Comparison of ENCODE assay signal across 8 mouse cellular contexts in the genomic region with DNA sequence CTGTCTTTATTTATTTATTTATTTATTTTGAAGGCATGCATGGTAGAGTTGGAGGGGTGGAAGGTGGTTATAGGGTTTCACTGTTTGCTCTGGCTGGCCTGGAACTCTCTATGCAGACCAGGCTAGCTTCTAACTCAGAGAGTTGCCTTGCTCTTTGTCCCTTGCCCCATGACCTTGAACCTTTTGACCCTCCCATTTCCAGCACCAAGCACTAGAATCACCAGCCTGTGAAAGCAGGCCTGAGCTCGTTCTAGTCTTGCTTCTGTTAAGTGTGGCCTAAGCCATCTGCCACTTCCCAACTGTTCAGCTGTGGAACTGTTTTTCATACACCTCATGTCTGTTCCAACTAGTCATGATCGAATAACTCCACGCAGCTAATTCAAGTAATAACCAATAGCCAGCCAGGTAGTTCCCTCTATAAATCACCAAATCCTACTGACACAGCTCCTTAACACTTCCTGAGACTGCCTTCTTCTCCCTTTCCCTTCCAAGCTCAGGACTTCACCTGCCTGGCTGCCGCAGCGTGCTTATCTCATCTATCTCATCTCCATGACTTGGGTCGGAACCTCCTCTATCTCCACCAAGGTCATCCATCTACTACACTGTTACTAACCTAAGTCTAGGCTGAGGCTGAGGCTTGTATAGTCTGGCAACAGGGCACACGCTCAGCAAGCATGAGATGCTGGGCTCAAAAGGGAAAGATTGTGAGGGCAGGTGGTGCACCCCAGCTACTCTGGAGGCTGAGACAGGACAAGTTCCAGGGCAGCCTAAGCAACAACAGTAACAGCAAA. TPM values are rescaled to one million over a fixed set of nuclear protein-coding genes. Genes with fewer than 3 reads are reported as not detected.
A peak's percentile ranks its signal among the peaks of the same experiment; 100 is the strongest.
DNase-seq lines count a peak whose midpoint lies in the region; ATAC-seq and TF ChIP-seq lines count a peak whose summit lies in the region.

No protein-coding gene starts in this region.

- peak overlapping the region; percentile 92 for H3K4me2 ChIP-seq in heart, embryonic 13.5 days
- peak overlapping the region; percentile 91 for H3K4me2 ChIP-seq in embryonic facial prominence, embryonic 13.5 days
- H3K4me2 ChIP-seq in kidney, embryonic 14.5 days (replicated peaks; ENCODE audit: low read depth, low read length) = peak overlapping the region; percentile 77
- peak overlapping the region; percentile 83 for H3K4me2 ChIP-seq in midbrain, embryonic 15.5 days

- WGBS in heart, embryonic 13.5 days = 66% methylated on average over 7 of the region's 7 CpGs
- WGBS in embryonic facial prominence, embryonic 13.5 days = 87% methylated on average over 7 of the region's 7 CpGs
- 78% methylated on average over 7 of the region's 7 CpGs for WGBS in kidney, embryonic 14.5 days
- WGBS in midbrain, embryonic 15.5 days = 91% methylated on average over 7 of the region's 7 CpGs
- 86% methylated on average over 7 of the region's 7 CpGs for WGBS in thymus, adult 2 months

- TF ChIP-seq POLR2A in thymus, adult 2 months (IDR thresholded peaks at IDR 0.05; ENCODE audit: control insufficient read depth, extremely low read depth, insufficient read depth, low read length, poor library complexity) = no peak

- peak overlapping the region; percentile 93 for H3K4me3 ChIP-seq in heart, embryonic 13.5 days
- peak overlapping the region; percentile 80 for H3K4me3 ChIP-seq in embryonic facial prominence, embryonic 13.5 days
- peak overlapping the region; percentile 81 for H3K4me3 ChIP-seq in kidney, embryonic 14.5 days (ENCODE audit: low read length)
- H3K4me3 ChIP-seq in midbrain, embryonic 15.5 days = peak overlapping the region; percentile 77
- no peak overlapping the region for H3K4me3 ChIP-seq in thymus, adult 2 months (ENCODE audit: control insufficient read depth, insufficient read depth, low read length)

- intact Hi-C loops in heart, postnatal 10 days (cut with DNase I) = loop anchor here (5.0 kb wide), 2 partner anchors 140 to 165 kb away; a partner anchor contains a TSS

- H3K9ac ChIP-seq in heart, embryonic 13.5 days = peak overlapping the region; percentile 95
- peak overlapping the region; percentile 84 for H3K9ac ChIP-seq in embryonic facial prominence, embryonic 13.5 days
- H3K9ac ChIP-seq in kidney, embryonic 14.5 days (ENCODE audit: low read depth, low read length) = peak overlapping the region; percentile 86
- no peak overlapping the region for H3K9ac ChIP-seq in midbrain, embryonic 15.5 days

- H3K36me3 ChIP-seq in heart, embryonic 13.5 days = peaks cover 62% of the 10 kb centered on the region
- peaks cover 46% of the 10 kb centered on the region for H3K36me3 ChIP-seq in embryonic facial prominence, embryonic 13.5 days
- peaks cover 51% of the 10 kb centered on the region for H3K36me3 ChIP-seq in kidney, embryonic 14.5 days (ENCODE audit: control insufficient read depth, insufficient read depth, low read length)
- peaks cover 31% of the 10 kb centered on the region for H3K36me3 ChIP-seq in midbrain, embryonic 15.5 days (replicated peaks)
- peaks cover 29% of the 10 kb centered on the region for H3K36me3 ChIP-seq in thymus, adult 2 months (ENCODE audit: control insufficient read depth, insufficient read depth, low read length)

- no peak for TF ChIP-seq CTCF in thymus, adult 2 months (IDR thresholded peaks at IDR 0.05; ENCODE audit: borderline replicate concordance, control insufficient read depth, extremely low read depth, insufficient read depth, low read length, poor library complexity)

- H3K27me3 ChIP-seq in heart, embryonic 13.5 days (replicated peaks) = no peaks in the 10 kb centered on the region
- no peaks in the 10 kb centered on the region for H3K27me3 ChIP-seq in embryonic facial prominence, embryonic 13.5 days
- no peaks in the 10 kb centered on the region for H3K27me3 ChIP-seq in kidney, embryonic 14.5 days (ENCODE audit: control insufficient read depth, insufficient read depth, low read length)
- H3K27me3 ChIP-seq in midbrain, embryonic 15.5 days (replicated peaks) = no peaks in the 10 kb centered on the region
- H3K27me3 ChIP-seq in thymus, adult 2 months (ENCODE audit: control insufficient read depth, insufficient read depth, low read length) = no peaks in the 10 kb centered on the region

- H3K4me1 ChIP-seq in heart, embryonic 13.5 days = peaks cover 36% of the 10 kb centered on the region
- peaks cover 18% of the 10 kb centered on the region for H3K4me1 ChIP-seq in embryonic facial prominence, embryonic 13.5 days
- H3K4me1 ChIP-seq in kidney, embryonic 14.5 days (ENCODE audit: control insufficient read depth, insufficient read depth, low read length) = peaks cover 15% of the 10 kb centered on the region
- peaks cover 31% of the 10 kb centered on the region for H3K4me1 ChIP-seq in midbrain, embryonic 15.5 days
- H3K4me1 ChIP-seq in thymus, adult 2 months (replicated peaks; ENCODE audit: control insufficient read depth, insufficient read depth, low read length) = peaks cover 15% of the 10 kb centered on the region

- DNase-seq in heart, postnatal 10 days = no peak
- no peak for DNase-seq in adrenal gland, postnatal 14 days
- no peak for DNase-seq in layer of hippocampus, postnatal 14 days (ENCODE audit: low spot score in 2 of 2)
- no peak for DNase-seq in thymus, adult 2 months

- peak overlapping the region; percentile 21 for H3K27ac ChIP-seq in heart, embryonic 13.5 days (replicated peaks)
- no peak overlapping the region for H3K27ac ChIP-seq in embryonic facial prominence, embryonic 13.5 days
- no peak overlapping the region for H3K27ac ChIP-seq in kidney, embryonic 14.5 days (ENCODE audit: low read depth, low read length)
- H3K27ac ChIP-seq in midbrain, embryonic 15.5 days = no peak overlapping the region
- no peak overlapping the region for H3K27ac ChIP-seq in thymus, adult 2 months (ENCODE audit: control insufficient read depth, insufficient read depth, low read length)

- no peaks in the 10 kb centered on the region for H3K9me3 ChIP-seq in heart, embryonic 13.5 days
- no peaks in the 10 kb centered on the region for H3K9me3 ChIP-seq in embryonic facial prominence, embryonic 13.5 days
- no peaks in the 10 kb centered on the region for H3K9me3 ChIP-seq in kidney, embryonic 14.5 days (ENCODE audit: control insufficient read depth, low read length)
- H3K9me3 ChIP-seq in midbrain, embryonic 15.5 days = no peaks in the 10 kb centered on the region

- ATAC-seq in heart, embryonic 13.5 days (ENCODE audit: extremely low read depth, insufficient number of reproducible peaks, low FRiP score, low TSS enrichment) = no peak
- no peak for ATAC-seq in embryonic facial prominence, embryonic 13.5 days (ENCODE audit: insufficient number of reproducible peaks, insufficient read depth, low FRiP score, low TSS enrichment, low read depth)
- ATAC-seq in kidney, embryonic 14.5 days (ENCODE audit: low FRiP score, low TSS enrichment) = no peak
- no peak for ATAC-seq in midbrain, embryonic 15.5 days (replicated peaks)

RNA-seq across cellular contexts. Expression of a gene that starts 1.4 kb away (rescaled TPM):
- polyA plus RNA-seq in heart, embryonic 13.5 days (2015; fragmentation: Nextera tagmentation; extraction: Ambion mirVana) = 568 and 646 TPM in 2 replicates
- 100 to 1,000 TPM; 780 to 786 TPM for total RNA-seq in heart, postnatal 10 days (2021)
- 241 and 249 TPM in 2 replicates for polyA plus RNA-seq in embryonic facial prominence, embryonic 13.5 days (2015; fragmentation: Nextera tagmentation; extraction: Ambion mirVana)
- polyA plus RNA-seq in kidney, embryonic 14.5 days (2014; fragmentation: Nextera tagmentation; extraction: Ambion mirVana) = 365 and 387 TPM in 2 replicates
- 232 and 244 TPM in 2 replicates for polyA plus RNA-seq in midbrain, embryonic 15.5 days (2015; fragmentation: Nextera tagmentation; extraction: Ambion mirVana)
- 554 and 565 TPM in 2 replicates for total RNA-seq in adrenal gland, postnatal 14 days (2021)
- 100 to 1,000 TPM; 140 to 146 TPM for total RNA-seq in layer of hippocampus, postnatal 14 days (2021)
- polyA plus RNA-seq in thymus, adult 2 months (2012; rRNA removed) = 197 and 210 TPM in 2 replicates

RNA-seq across cellular contexts. Expression of a gene that starts 1.5 kb away (rescaled TPM):
- polyA plus RNA-seq in heart, embryonic 13.5 days (2015; fragmentation: Nextera tagmentation; extraction: Ambion mirVana) = 247 and 287 TPM in 2 replicates
- 100 to 1,000 TPM; 215 to 218 TPM for total RNA-seq in heart, postnatal 10 days (2021)
- polyA plus RNA-seq in embryonic facial prominence, embryonic 13.5 days (2015; fragmentation: Nextera tagmentation; extraction: Ambion mirVana) = 286 and 288 TPM in 2 replicates
- 301 and 415 TPM in 2 replicates for polyA plus RNA-seq in kidney, embryonic 14.5 days (2014; fragmentation: Nextera tagmentation; extraction: Ambion mirVana)
- 322 and 333 TPM in 2 replicates for polyA plus RNA-seq in midbrain, embryonic 15.5 days (2015; fragmentation: Nextera tagmentation; extraction: Ambion mirVana)
- total RNA-seq in adrenal gland, postnatal 14 days (2021) = 171 and 184 TPM in 2 replicates
- total RNA-seq in layer of hippocampus, postnatal 14 days (2021) = 100 to 1,000 TPM; 251 to 256 TPM
- polyA plus RNA-seq in thymus, adult 2 months (2012; rRNA removed) = 126 and 168 TPM in 2 replicates

RNA-seq across cellular contexts. Expression of a gene that starts 14.9 kb away (rescaled TPM):
- polyA plus RNA-seq in heart, embryonic 13.5 days (2015; fragmentation: Nextera tagmentation; extraction: Ambion mirVana) = 1.8 and 3.2 TPM in 2 replicates
- total RNA-seq in heart, postnatal 10 days (2021) = under 1 TPM; 0.26 to 0.92 TPM
- 2.7 and 3.7 TPM in 2 replicates for polyA plus RNA-seq in embryonic facial prominence, embryonic 13.5 days (2015; fragmentation: Nextera tagmentation; extraction: Ambion mirVana)
- 6.1 and 8.1 TPM in 2 replicates for polyA plus RNA-seq in kidney, embryonic 14.5 days (2014; fragmentation: Nextera tagmentation; extraction: Ambion mirVana)
- 4.7 and 5.6 TPM in 2 replicates for polyA plus RNA-seq in midbrain, embryonic 15.5 days (2015; fragmentation: Nextera tagmentation; extraction: Ambion mirVana)
- total RNA-seq in adrenal gland, postnatal 14 days (2021) = 1.6 and 1.9 TPM in 2 replicates
- total RNA-seq in layer of hippocampus, postnatal 14 days (2021) = 1 to 10 TPM; 2.7 to 3.6 TPM
- polyA plus RNA-seq in thymus, adult 2 months (2012; rRNA removed) = 0.69 and 0.85 TPM in 2 replicates

RNA-seq across cellular contexts. Expression of a gene that starts 15.0 kb away (rescaled TPM):
- polyA plus RNA-seq in heart, embryonic 13.5 days (2015; fragmentation: Nextera tagmentation; extraction: Ambion mirVana) = 15.1 and 15.5 TPM in 2 replicates
- 10 to 100 TPM; 22.6 to 23.3 TPM for total RNA-seq in heart, postnatal 10 days (2021)
- 28.6 and 30.1 TPM in 2 replicates for polyA plus RNA-seq in embryonic facial prominence, embryonic 13.5 days (2015; fragmentation: Nextera tagmentation; extraction: Ambion mirVana)
- 28.4 and 28.5 TPM in 2 replicates for polyA plus RNA-seq in kidney, embryonic 14.5 days (2014; fragmentation: Nextera tagmentation; extraction: Ambion mirVana)
- 20.0 and 20.3 TPM in 2 replicates for polyA plus RNA-seq in midbrain, embryonic 15.5 days (2015; fragmentation: Nextera tagmentation; extraction: Ambion mirVana)
- total RNA-seq in adrenal gland, postnatal 14 days (2021) = 24.3 and 25.3 TPM in 2 replicates
- total RNA-seq in layer of hippocampus, postnatal 14 days (2021) = 10 to 100 TPM; 22.9 to 23.9 TPM
- polyA plus RNA-seq in thymus, adult 2 months (2012; rRNA removed) = 8.5 and 8.9 TPM in 2 replicates

RNA-seq across cellular contexts. Expression of a gene that starts 41.1 kb away (rescaled TPM):
- polyA plus RNA-seq in heart, embryonic 13.5 days (2015; fragmentation: Nextera tagmentation; extraction: Ambion mirVana) = not detected in 2 replicates
- not detected for total RNA-seq in heart, postnatal 10 days (2021)
- polyA plus RNA-seq in embryonic facial prominence, embryonic 13.5 days (2015; fragmentation: Nextera tagmentation; extraction: Ambion mirVana) = 0.26 TPM in 1 of 2 replicates, not detected in the other
- polyA plus RNA-seq in kidney, embryonic 14.5 days (2014; fragmentation: Nextera tagmentation; extraction: Ambion mirVana) = not detected in 2 replicates
- 0.18 and 0.26 TPM in 2 replicates for polyA plus RNA-seq in midbrain, embryonic 15.5 days (2015; fragmentation: Nextera tagmentation; extraction: Ambion mirVana)
- not detected in 2 replicates for total RNA-seq in adrenal gland, postnatal 14 days (2021)
- total RNA-seq in layer of hippocampus, postnatal 14 days (2021) = not detected
- not detected in 2 replicates for polyA plus RNA-seq in thymus, adult 2 months (2012; rRNA removed)
